Mouse (Mus musculus): ENCODE measurements around the gene Bcas3.

GRCm38 (mm10) chr11:85492231-85492630 is 139.3 kb downstream of the Bcas3 start:
- no peak for TF ChIP-seq CTCF (IDR thresholded peaks at IDR 0.05; ENCODE audit: borderline replicate concordance, insufficient read depth, low read length)
- no peak for TF ChIP-seq POLR2A (IDR thresholded peaks at IDR 0.05; ENCODE audit: low read depth, low read length)
